Mouse (Mus musculus) brain, embryonic 14.5 days (tissue): ENCODE results near the gene Nphp4. TPM values are rescaled to one million over a fixed set of nuclear protein-coding genes. Genes with fewer than 3 reads are reported as not detected.
A peak's percentile ranks its signal among the peaks of the same experiment; 100 is the strongest.

Source experiments
- DNase-seq: peaks from one replicate; pipeline ENCODE4 v3.0.0-alpha.2; 2011; ENCODE audit warnings: low read depth
- CTCF ChIP-seq: fragments of 200-500 bp; IDR thresholded peaks from 2 replicates; pipeline ENCODE4 v1.5.1; 2012; ENCODE audit warnings: inconsistent platforms, mild to moderate bottlenecking, moderate library complexity, borderline replicate concordance; ENCODE audit not compliant: insufficient read depth, insufficient read length; ENCODE audit errors: extremely low read depth
- POLR2A ChIP-seq: fragments of 200-500 bp; IDR thresholded peaks from 2 replicates; pipeline ENCODE4 v1.6.1; 2012; ENCODE audit warnings: mild to moderate bottlenecking, inconsistent platforms, borderline replicate concordance; ENCODE audit not compliant: poor library complexity, insufficient read depth, insufficient read length, severe bottlenecking; ENCODE audit errors: extremely low read depth
- polyA plus RNA-seq: library from polyadenylated mRNA; depleted of rRNA; stranded (reverse); fragments of >200 nt; gene quantifications from 2 replicates; pipeline ENCODE4 v1.2.3, GENCODE M21; 2012

Nphp4 gene
- polyA plus RNA-seq, 1 experiment = 10.0 TPM

GRCm38 (mm10) chr4:152491250-152491899, 14.9 kb downstream of the Nphp4 start:
- peak; percentile 70 for DNase-seq
- TF ChIP-seq CTCF = peak; percentile 82
- no peak for TF ChIP-seq POLR2A

GRCm38 (mm10) chr4:152494360-152494879, 17.9 kb downstream of the Nphp4 start:
- no peak for TF ChIP-seq POLR2A
- DNase-seq = peak; percentile 73

- no peak for TF ChIP-seq CTCF
- no peak for TF ChIP-seq POLR2A
- DNase-seq = peak; percentile 93
Measured at GRCm38 (mm10) chr4:152512221-152512925, 35.9 kb downstream of the Nphp4 start.

- DNase-seq = no peak
Measured at GRCm38 (mm10) chr4:152514884-152515283, 38.4 kb downstream of the Nphp4 start.

GRCm38 (mm10) chr4:152519106-152519505, 42.6 kb downstream of the Nphp4 start:
- no peak for TF ChIP-seq POLR2A
- TF ChIP-seq CTCF = no peak
- no peak for DNase-seq

More at GRCm38 (mm10) chr4:152514884-152515283, 38.4 kb downstream of the Nphp4 start:
- TF ChIP-seq CTCF (no peak), POLR2A (no peak)

GRCm38 (mm10) chr4:152520083-152520482, 43.6 kb downstream of the Nphp4 start:
- DNase-seq = peak; percentile 75
- TF ChIP-seq POLR2A (no peak), CTCF (peak; percentile 84)

- no peak for TF ChIP-seq CTCF
- no peak for TF ChIP-seq POLR2A
- peak; percentile 58 for DNase-seq
Measured at GRCm38 (mm10) chr4:152532872-152533271, 56.4 kb downstream of the Nphp4 start.

- DNase-seq = no peak
- TF ChIP-seq CTCF (no peak), POLR2A (no peak)
Measured at GRCm38 (mm10) chr4:152539756-152540155, 63.2 kb downstream of the Nphp4 start.

- DNase-seq = no peak
- TF ChIP-seq POLR2A = no peak
- TF ChIP-seq CTCF = peak; percentile 53; the same call in 1 of the 2 replicates
Measured at GRCm38 (mm10) chr4:152541172-152541571, 64.7 kb downstream of the Nphp4 start.

- no peak for DNase-seq
- TF ChIP-seq CTCF (0 out of 2 replicates have a peak, but pooled peaks have one; percentile 24), POLR2A (no peak)
Measured at GRCm38 (mm10) chr4:152542447-152542846, 65.9 kb downstream of the Nphp4 start.

- no peak for DNase-seq
- TF ChIP-seq POLR2A (no peak), CTCF (peak; percentile 42; the same call in 1 of the 2 replicates)
Measured at GRCm38 (mm10) chr4:152546481-152546880, 70.0 kb downstream of the Nphp4 start.

- peak; percentile 78 for DNase-seq
- no peak for TF ChIP-seq POLR2A
- no peak for TF ChIP-seq CTCF
Measured at GRCm38 (mm10) chr4:152547886-152548663, 71.6 kb downstream of the Nphp4 start.
